Mouse (Mus musculus) heart, embryonic 11.5 days (tissue): ENCODE results near the gene Nedd9. TPM values are rescaled to one million over a fixed set of nuclear protein-coding genes. Genes with fewer than 3 reads are reported as not detected.

Experiments
- ATAC-seq: fragments of 200-750 bp; cut with Nextera tagmentation; replicated peaks from 2 replicates; pipeline ENCODE4 v1.8.0; 2017; ENCODE audit warnings: moderate library complexity; ENCODE audit not compliant: insufficient number of reproducible peaks, low FRiP score, low TSS enrichment
- H3K27ac ChIP-seq: fragments of 300-500 bp; sonication (generic); 2 replicates; pipeline ENCODE4 v1.5.1; 2014; ENCODE audit warnings: mild to moderate bottlenecking, low read depth, low read length
- H3K27me3 ChIP-seq: fragments of 300-500 bp; sonication (generic); 2 replicates; pipeline ENCODE4 v1.6.1; 2014; ENCODE audit warnings: mild to moderate bottlenecking, low read length, mixed read lengths; ENCODE audit not compliant: control insufficient read depth, insufficient read depth
- H3K36me3 ChIP-seq: fragments of 300-500 bp; sonication (generic); 2 replicates; pipeline ENCODE4 v1.6.1; 2014; ENCODE audit warnings: mild to moderate bottlenecking, low read length, moderate library complexity, mixed read lengths; ENCODE audit not compliant: control insufficient read depth, insufficient read depth
- H3K4me1 ChIP-seq: fragments of 300-500 bp; sonication (generic); 2 replicates; pipeline ENCODE4 v1.6.1; 2014; ENCODE audit warnings: low read length; ENCODE audit not compliant: control insufficient read depth, insufficient read depth
- H3K4me2 ChIP-seq: fragments of 300-500 bp; sonication (generic); 2 replicates; pipeline ENCODE4 v1.6.1; 2014; ENCODE audit warnings: mild to moderate bottlenecking, moderate library complexity
- H3K4me3 ChIP-seq: fragments of 300-500 bp; sonication (generic); 2 replicates; pipeline ENCODE4 v1.5.1; 2014; ENCODE audit warnings: low read depth, low read length
- H3K9ac ChIP-seq: fragments of 300-500 bp; sonication (generic); 2 replicates; pipeline ENCODE4 v1.6.1; 2014; ENCODE audit warnings: mild to moderate bottlenecking, low read depth, low read length, moderate library complexity
- H3K9me3 ChIP-seq: fragments of 300-500 bp; sonication (generic); replicated peaks from 2 replicates; pipeline ENCODE4 v1.6.1; 2016; ENCODE audit warnings: low read length; ENCODE audit not compliant: control insufficient read depth
- WGBS: fragments of 180-500 bp; shearing (Covaris S2); extraction: QIAGEN DNeasy Blood & Tissue Kit; methylation state at CpG from one replicate; pipeline ENCODE4 v1.1.7; 2014; ENCODE audit not compliant: insufficient replicate concordance; 5-methylcytosine and 5-hydroxymethylcytosine counted together
- polyA plus RNA-seq: library from polyadenylated mRNA; unstranded; fragments of >200 nt; fragmentation: Nextera tagmentation; extraction: Ambion mirVana; gene quantifications from 2 replicates; pipeline ENCODE4 v1.2.1, GENCODE M21; 2014

The Nedd9 gene
- polyA plus RNA-seq, 1 experiment from 2014 or later, result 19.2 TPM

- Histone ChIP-seq H3K9ac (no peak overlapping the region), H3K27me3 (no peaks in the 10 kb centered on the region), H3K4me3 (no peak overlapping the region), H3K9me3 (no peaks in the 10 kb centered on the region), H3K4me2 (no peak overlapping the region), H3K4me1 (peaks cover 12% of the 10 kb centered on the region), H3K36me3 (no peaks in the 10 kb centered on the region), H3K27ac (no peak overlapping the region)
- 66% methylated on average over 6 of the region's 6 CpGs for WGBS
- no peak for ATAC-seq
Observed at GRCm38 (mm10) chr13:41362909-41363308, 124.3 kb downstream of the Nedd9 start.

GRCm38 (mm10) chr13:41360272-41360815 lies 126.8 kb downstream of the Nedd9 start:
- Histone ChIP-seq H3K9me3 (no peaks in the 10 kb centered on the region), H3K27me3 (0 out of 2 replicates have a peak, but pooled peaks cover 3% of the 10 kb centered on the region), H3K4me1 (peaks cover 12% of the 10 kb centered on the region), H3K4me3 (no peak overlapping the region), H3K4me2 (peak overlapping the region; percentile 79; the same call in 1 of the 2 replicates), H3K9ac (no peak overlapping the region), H3K36me3 (no peaks in the 10 kb centered on the region), H3K27ac (no peak overlapping the region)
- ATAC-seq, result no peak
- WGBS, result 35% methylated on average over 8 of the region's 8 CpGs

GRCm38 (mm10) chr13:41359330-41360215 lies 127.6 kb downstream of the Nedd9 start:
- 4% methylated on average over 16 of the region's 16 CpGs for WGBS

GRCm38 (mm10) chr13:41358480-41359180 lies 128.5 kb downstream of the Nedd9 start:
- Histone ChIP-seq H3K36me3 (no peaks in the 10 kb centered on the region), H3K4me1 (peaks cover 16% of the 10 kb centered on the region)
- under 1% methylated on average over 42 of the region's 42 CpGs for WGBS

More at GRCm38 (mm10) chr13:41359330-41360215, 127.6 kb downstream of the Nedd9 start:
- H3K4me2 ChIP-seq, result peak overlapping the region; percentile 79
- H3K9ac ChIP-seq, result peak overlapping the region; percentile 77
- peak overlapping the region; percentile 76 for H3K27ac ChIP-seq
- no peaks in the 10 kb centered on the region for H3K9me3 ChIP-seq
- H3K36me3 ChIP-seq, result no peaks in the 10 kb centered on the region
- peak overlapping the region; percentile 72 for H3K4me3 ChIP-seq
- ATAC-seq, result no peak
- 0 out of 2 replicates have a peak, but pooled peaks cover 3% of the 10 kb centered on the region for H3K27me3 ChIP-seq
- H3K4me1 ChIP-seq, result peaks cover 12% of the 10 kb centered on the region

DNA sequence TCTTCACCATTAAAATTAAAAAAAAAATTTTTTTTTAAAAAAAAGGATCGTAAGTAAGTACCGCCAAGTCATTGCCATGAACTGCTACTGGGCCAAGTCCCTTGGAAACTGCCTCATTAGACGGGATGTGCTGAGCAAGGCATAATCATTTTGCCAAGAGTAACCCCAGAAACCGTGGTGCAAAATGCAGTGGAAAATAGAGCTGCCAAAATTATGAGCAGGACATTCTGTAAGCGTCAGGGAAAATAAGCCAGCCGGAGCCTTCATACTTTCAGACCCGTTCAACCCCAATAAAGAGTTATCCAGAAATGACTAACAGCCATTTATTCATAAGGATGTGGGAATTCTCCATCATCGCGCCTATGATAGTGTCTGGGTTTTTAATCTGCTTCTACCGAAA lies 129.2 kb downstream of the Nedd9 start:
- H3K36me3 ChIP-seq, result no peaks in the 10 kb centered on the region
- H3K4me1 ChIP-seq, result peaks cover 16% of the 10 kb centered on the region
- 23% methylated on average over 10 of the region's 10 CpGs for WGBS
- peak overlapping the region; percentile 72 for H3K4me3 ChIP-seq
- 0 out of 2 replicates have a peak, but pooled peaks cover 3% of the 10 kb centered on the region for H3K27me3 ChIP-seq
- no peak for ATAC-seq
- H3K9me3 ChIP-seq, result no peaks in the 10 kb centered on the region
- peak overlapping the region; percentile 79 for H3K4me2 ChIP-seq
- H3K27ac ChIP-seq, result peak overlapping the region; percentile 88
- peak overlapping the region; percentile 77 for H3K9ac ChIP-seq

More at GRCm38 (mm10) chr13:41358480-41359180, 128.5 kb downstream of the Nedd9 start:
- H3K27ac ChIP-seq, result peak overlapping the region; percentile 88
- H3K4me2 ChIP-seq, result peak overlapping the region; percentile 79
- peak overlapping the region; percentile 72 for H3K4me3 ChIP-seq
- H3K9ac ChIP-seq, result peak overlapping the region; percentile 77
- H3K9me3 ChIP-seq, result no peaks in the 10 kb centered on the region
- peak; percentile 96 for ATAC-seq
- 0 out of 2 replicates have a peak, but pooled peaks cover 3% of the 10 kb centered on the region for H3K27me3 ChIP-seq

GRCm38 (mm10) chr13:41357586-41357985 lies 129.6 kb downstream of the Nedd9 start:
- peak overlapping the region; percentile 72 for H3K4me3 ChIP-seq
- no peaks in the 10 kb centered on the region for H3K9me3 ChIP-seq
- H3K4me2 ChIP-seq, result peak overlapping the region; percentile 79
- no peaks in the 10 kb centered on the region for H3K36me3 ChIP-seq
- H3K4me1 ChIP-seq, result peaks cover 20% of the 10 kb centered on the region
- 44% methylated on average over 3 of the region's 3 CpGs for WGBS
- H3K27ac ChIP-seq, result no peak overlapping the region
- peak overlapping the region; percentile 77; the same call in 1 of the 2 replicates for H3K9ac ChIP-seq
- H3K27me3 ChIP-seq, result 0 out of 2 replicates have a peak, but pooled peaks cover 3% of the 10 kb centered on the region
- ATAC-seq, result no peak

DNA sequence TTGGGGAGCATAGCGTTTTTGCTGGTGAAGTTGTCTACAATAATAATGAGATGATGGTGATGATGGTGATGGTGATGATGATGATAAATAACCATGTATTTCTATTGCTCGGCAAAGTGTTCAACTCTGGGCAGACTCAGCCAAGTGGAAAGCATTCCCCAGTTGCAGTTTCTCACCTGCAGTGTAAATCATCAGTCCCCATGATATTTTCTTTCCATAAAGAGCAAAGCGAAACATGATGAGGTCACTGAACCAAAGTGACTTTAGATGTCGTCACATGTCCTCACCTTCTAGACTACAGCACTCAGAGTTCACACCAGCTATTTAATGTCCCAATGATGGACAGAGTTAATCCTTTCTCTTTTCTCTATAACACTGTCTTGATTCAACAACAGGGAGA lies 130.0 kb downstream of the Nedd9 start:
- Histone ChIP-seq H3K4me2 (peak overlapping the region; percentile 79), H3K9ac (no peak overlapping the region), H3K27ac (no peak overlapping the region), H3K9me3 (no peaks in the 10 kb centered on the region), H3K4me3 (peak overlapping the region; percentile 72), H3K36me3 (no peaks in the 10 kb centered on the region), H3K27me3 (0 out of 2 replicates have a peak, but pooled peaks cover 3% of the 10 kb centered on the region), H3K4me1 (peaks cover 21% of the 10 kb centered on the region)
- no peak for ATAC-seq
- WGBS, result 71% methylated on average over 4 of the region's 4 CpGs

DNA sequence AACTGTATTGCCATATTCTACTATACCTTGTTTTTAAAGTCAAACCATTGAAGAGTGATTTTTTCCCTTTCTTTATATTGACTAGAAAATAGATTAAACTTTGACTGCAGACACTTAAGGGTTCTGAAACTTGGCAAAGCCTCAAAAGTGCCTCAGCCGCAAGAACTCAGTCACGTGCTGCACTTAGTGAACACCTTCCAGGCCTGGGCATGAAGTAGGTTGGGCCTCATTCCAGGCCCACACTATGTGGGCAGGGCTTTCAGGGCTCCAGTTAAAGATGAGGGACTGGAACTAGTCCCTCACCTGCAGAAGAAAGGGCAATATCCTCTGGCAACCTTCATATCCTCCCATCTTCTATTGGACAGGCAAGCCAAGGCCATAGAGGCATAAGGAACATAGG lies 131.6 kb downstream of the Nedd9 start:
- WGBS, result 39% methylated on average over 2 of the region's 2 CpGs
- H3K4me2 ChIP-seq, result no peak overlapping the region
- H3K27me3 ChIP-seq, result 0 out of 2 replicates have a peak, but pooled peaks cover 3% of the 10 kb centered on the region
- H3K9ac ChIP-seq, result no peak overlapping the region
- no peak for ATAC-seq
- H3K27ac ChIP-seq, result no peak overlapping the region
- H3K4me1 ChIP-seq, result peaks cover 21% of the 10 kb centered on the region
- no peaks in the 10 kb centered on the region for H3K36me3 ChIP-seq
- H3K4me3 ChIP-seq, result no peak overlapping the region
- H3K9me3 ChIP-seq, result no peaks in the 10 kb centered on the region
